Mouse (Mus musculus) kidney, adult 2 months (tissue): ENCODE measurements around the gene Nktr.

Source experiments
- CTCF ChIP-seq: fragments of 200-500 bp; conservative IDR thresholded peaks from 2 replicates; pipeline ENCODE4 v1.5.1; 2011; ENCODE audit warnings: low read depth, mild to moderate bottlenecking, control low read depth, low read length, moderate library complexity, mixed read lengths; ENCODE audit not compliant: insufficient read depth, insufficient read length
- POLR2A ChIP-seq: fragments of 200-500 bp; IDR thresholded peaks from one replicate; pipeline ENCODE4 v1.6.1; 2011; ENCODE audit warnings: low read depth, low read length, control low read depth

DNA sequence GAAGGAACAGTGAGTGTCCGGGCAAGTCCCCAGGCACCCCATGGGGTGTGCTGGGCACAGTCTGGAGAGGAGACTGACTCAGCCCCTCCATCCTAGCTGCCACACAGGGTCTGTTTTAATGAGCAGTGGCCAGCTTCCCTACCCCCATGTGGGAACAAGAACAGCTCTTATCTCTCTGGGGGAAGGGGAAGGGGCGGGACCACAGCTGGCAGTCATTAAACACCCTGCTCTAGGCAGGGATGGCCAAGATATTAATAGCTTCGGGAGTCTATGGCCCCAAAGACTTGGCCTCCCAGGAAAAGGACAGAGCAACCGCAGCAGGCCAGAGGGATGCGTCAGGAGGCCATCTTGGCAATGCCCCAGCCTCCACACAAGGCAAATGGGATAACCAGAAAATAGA is 46.7 kb upstream of the Nktr start:
- no peak for TF ChIP-seq CTCF
- no peak for TF ChIP-seq POLR2A
